Mouse (Mus musculus) neural tube, embryonic 11.5 days (tissue): Measurements from ENCODE around the gene Scd4. TPM values are rescaled to one million over a fixed set of nuclear protein-coding genes. Genes with fewer than 3 reads are reported as not detected.

Source experiments
- microRNA-seq: library from miRNA; unstranded; fragments of <30 nt; microRNA quantifications from one replicate; pipeline ENCODE4, GENCODE M21; 2016
- polyA plus RNA-seq: library from polyadenylated mRNA; unstranded; fragments of >200 nt; fragmentation: Nextera tagmentation; extraction: Ambion mirVana; gene quantifications from 2 replicates; pipeline ENCODE4 v1.2.1, GENCODE M21; 2014

Gene Scd4
- polyA plus RNA-seq, 1 experiment from 2014 or later, result not detected

Small RNA genes within 50 kb of the gene (microRNA-seq; reads per million reads assigned to microRNA genes)
- gene Mir5114, result not detected

Other genes starting within 250 kb of the Scd4 start
- 48.0 and 50.4 TPM in 2 replicates for gene Chuk, start 225.6 kb upstream of the Scd4 start, polyA plus RNA-seq
- 36.5 and 38.6 TPM in 2 replicates for gene Cwf19l1, start 197.2 kb upstream of the Scd4 start, polyA plus RNA-seq
- gene Bloc1s2, start 186.6 kb upstream of the Scd4 start, polyA plus RNA-seq, result 115 and 118 TPM in 2 replicates
- gene Pkd2l1, start 140.7 kb upstream of the Scd4 start, polyA plus RNA-seq, result 1.2 and 1.3 TPM in 2 replicates
- gene Scd3, start 129.8 kb upstream of the Scd4 start, polyA plus RNA-seq, result 0.53 and 0.76 TPM in 2 replicates
- 413 and 424 TPM in 2 replicates for gene Scd2, start 39.4 kb upstream of the Scd4 start, polyA plus RNA-seq
- gene Scd1, start 74.8 kb downstream of the Scd4 start, polyA plus RNA-seq, result 15.0 and 15.2 TPM in 2 replicates
- gene Wnt8b, start 160.4 kb downstream of the Scd4 start, polyA plus RNA-seq, result 0.45 and 0.46 TPM in 2 replicates
- 0.31 and 0.37 TPM in 2 replicates for gene Sec31b, start 212.8 kb downstream of the Scd4 start, polyA plus RNA-seq
- not detected in 2 replicates for gene Gm20538, start 219.7 kb downstream of the Scd4 start, polyA plus RNA-seq
- 525 and 556 TPM in 2 replicates for gene Ndufb8, start 222.3 kb downstream of the Scd4 start, polyA plus RNA-seq
- 29.0 and 29.3 TPM in 2 replicates for gene Hif1an, start 229.8 kb downstream of the Scd4 start, polyA plus RNA-seq